Mouse (Mus musculus): ENCODE results near the gene Sugp2. TPM values are rescaled to one million over a fixed set of nuclear protein-coding genes. Genes with fewer than 3 reads are reported as not detected.

The Sugp2 gene
- polyA plus RNA-seq, 1 experiment = 24.3 TPM

- H3K27ac ChIP-seq (ENCODE audit: insufficient read depth, low read depth, low read length) = no peak overlapping the region
- H3K4me1 ChIP-seq (ENCODE audit: control insufficient read depth, insufficient read depth, low read length) = peaks cover 7% of the 10 kb centered on the region
- no peak overlapping the region for H3K4me3 ChIP-seq (ENCODE audit: insufficient read depth, low read length)
- no peak for TF ChIP-seq POLR2A (IDR thresholded peaks at IDR 0.05; ENCODE audit: borderline replicate concordance, low read depth, low read length)
- peak; percentile 38 for TF ChIP-seq CTCF (IDR thresholded peaks at IDR 0.05; ENCODE audit: low read depth, low read length)
These were observed 52.7 kb downstream of the Sugp2 start for GRCm38 (mm10) chr8:70286737-70287136.

GRCm38 (mm10) chr8:70293988-70294405 lies 60.0 kb downstream of the Sugp2 start:
- no peak for TF ChIP-seq CTCF (IDR thresholded peaks at IDR 0.05; ENCODE audit: low read depth, low read length)
- no peak for TF ChIP-seq POLR2A (IDR thresholded peaks at IDR 0.05; ENCODE audit: borderline replicate concordance, low read depth, low read length)
- H3K27ac ChIP-seq (ENCODE audit: insufficient read depth, low read depth, low read length) = no peak overlapping the region
- H3K4me3 ChIP-seq (ENCODE audit: insufficient read depth, low read length) = no peak overlapping the region
- H3K4me1 ChIP-seq (ENCODE audit: control insufficient read depth, insufficient read depth, low read length) = no peaks in the 10 kb centered on the region

GRCm38 (mm10) chr8:70300881-70301280 lies 66.9 kb downstream of the Sugp2 start:
- Histone ChIP-seq H3K4me3 (ENCODE audit: insufficient read depth, low read length) (no peak overlapping the region), H3K4me1 (ENCODE audit: control insufficient read depth, insufficient read depth, low read length) (peaks cover 8% of the 10 kb centered on the region), H3K27ac (ENCODE audit: insufficient read depth, low read depth, low read length) (no peak overlapping the region)
- TF ChIP-seq POLR2A (IDR thresholded peaks at IDR 0.05; ENCODE audit: borderline replicate concordance, low read depth, low read length) (no peak), CTCF (IDR thresholded peaks at IDR 0.05; ENCODE audit: low read depth, low read length) (no peak)

GRCm38 (mm10) chr8:70302358-70302890 lies 68.4 kb downstream of the Sugp2 start, which contains the start of the genes Ddx49 and Cope:
Gene Ddx49, minus strand, starts transcription at chr8:70302489.
Gene Cope, plus strand, starts transcription at chr8:70302518.
- Histone ChIP-seq H3K4me3 (ENCODE audit: insufficient read depth, low read length) (peak within 1 kb of the TSS; percentile 92), H3K27ac (ENCODE audit: insufficient read depth, low read depth, low read length) (peak within 1 kb of the TSS; percentile 51), H3K4me1 (ENCODE audit: control insufficient read depth, insufficient read depth, low read length) (peaks cover 8% of the 10 kb centered on the region)
- TF ChIP-seq POLR2A (IDR thresholded peaks at IDR 0.05; ENCODE audit: borderline replicate concordance, low read depth, low read length) (no peak), CTCF (IDR thresholded peaks at IDR 0.05; ENCODE audit: low read depth, low read length) (no peak)

- Histone ChIP-seq H3K27ac (ENCODE audit: insufficient read depth, low read depth, low read length) (peak overlapping the region; percentile 51; the same call in 1 of the 2 replicates), H3K4me3 (ENCODE audit: insufficient read depth, low read length) (peak overlapping the region; percentile 92), H3K4me1 (ENCODE audit: control insufficient read depth, insufficient read depth, low read length) (peaks cover 8% of the 10 kb centered on the region)
- TF ChIP-seq CTCF (IDR thresholded peaks at IDR 0.05; ENCODE audit: low read depth, low read length) (no peak), POLR2A (IDR thresholded peaks at IDR 0.05; ENCODE audit: borderline replicate concordance, low read depth, low read length) (no peak)
These were observed 68.9 kb downstream of the Sugp2 start for GRCm38 (mm10) chr8:70302901-70303300.

- Histone ChIP-seq H3K4me3 (ENCODE audit: insufficient read depth, low read length) (no peak overlapping the region), H3K4me1 (ENCODE audit: control insufficient read depth, insufficient read depth, low read length) (no peaks in the 10 kb centered on the region), H3K27ac (ENCODE audit: insufficient read depth, low read depth, low read length) (no peak overlapping the region)
- peak; percentile 84 for TF ChIP-seq CTCF (IDR thresholded peaks at IDR 0.05; ENCODE audit: low read depth, low read length)
- TF ChIP-seq POLR2A (IDR thresholded peaks at IDR 0.05; ENCODE audit: borderline replicate concordance, low read depth, low read length) = no peak
These were observed 75.3 kb downstream of the Sugp2 start for GRCm38 (mm10) chr8:70309311-70309710.

GRCm38 (mm10) chr8:70313399-70313798 lies 79.4 kb downstream of the Sugp2 start:
- TF ChIP-seq POLR2A (IDR thresholded peaks at IDR 0.05; ENCODE audit: borderline replicate concordance, low read depth, low read length) (no peak), CTCF (IDR thresholded peaks at IDR 0.05; ENCODE audit: low read depth, low read length) (no peak)
- H3K4me3 ChIP-seq (ENCODE audit: insufficient read depth, low read length) = no peak overlapping the region
- H3K27ac ChIP-seq (ENCODE audit: insufficient read depth, low read depth, low read length) = no peak overlapping the region
- no peaks in the 10 kb centered on the region for H3K4me1 ChIP-seq (ENCODE audit: control insufficient read depth, insufficient read depth, low read length)

- no peak for TF ChIP-seq POLR2A (IDR thresholded peaks at IDR 0.05; ENCODE audit: borderline replicate concordance, low read depth, low read length)
- TF ChIP-seq CTCF (IDR thresholded peaks at IDR 0.05; ENCODE audit: low read depth, low read length) = no peak
- no peak within 1 kb of the TSS for H3K27ac ChIP-seq (ENCODE audit: insufficient read depth, low read depth, low read length)
- H3K4me1 ChIP-seq (ENCODE audit: control insufficient read depth, insufficient read depth, low read length) = no peaks in the 10 kb centered on the region
- H3K4me3 ChIP-seq (ENCODE audit: insufficient read depth, low read length) = peak within 1 kb of the TSS; percentile 64
These were observed 81.8 kb downstream of the Sugp2 start, which contains the start of gene Cers1 for GRCm38 (mm10) chr8:70315624-70316510. Gene Cers1, plus strand, starts transcription at chr8:70315775.

GRCm38 (mm10) chr8:70316511-70317504 lies 82.8 kb downstream of the Sugp2 start:
- Histone ChIP-seq H3K27ac (ENCODE audit: insufficient read depth, low read depth, low read length) (no peak overlapping the region), H3K4me1 (ENCODE audit: control insufficient read depth, insufficient read depth, low read length) (no peaks in the 10 kb centered on the region), H3K4me3 (ENCODE audit: insufficient read depth, low read length) (no peak overlapping the region)
- TF ChIP-seq CTCF (IDR thresholded peaks at IDR 0.05; ENCODE audit: low read depth, low read length) (no peak), POLR2A (IDR thresholded peaks at IDR 0.05; ENCODE audit: borderline replicate concordance, low read depth, low read length) (no peak)
